Mouse (Mus musculus): ENCODE measurements around the gene Ceacam11. TPM values are rescaled to one million over a fixed set of nuclear protein-coding genes. Genes with fewer than 3 reads are reported as not detected.
"Not testable (repeated sequence)": the region's sequence is repeated elsewhere in the genome, so short reads cannot be mapped to it uniquely, and the experiment has no call there.

The Ceacam11 gene
- not detected for total RNA-seq (2021)
- long read RNA-seq, experiment 1, result 0 reads
- long read RNA-seq, experiment 2, result 0 reads

GRCm38 (mm10) chr7:17971824-17972223 lies at the start of gene Ceacam11:
TSS of gene Ceacam11 (plus strand) at chr7:17972124.
- H3K27ac ChIP-seq, result no peak within 1 kb of the TSS
- intact Hi-C loops (cut with DNase I), result no loop called here
- DNase-seq, result no peak
- TF ChIP-seq CTCF (IDR thresholded peaks at IDR 0.05), result no peak
- H3K4me3 ChIP-seq, result no peak within 1 kb of the TSS

GRCm38 (mm10) chr7:18001131-18001530 lies 29.2 kb downstream of the Ceacam11 start:
- H3K27ac ChIP-seq; intact Hi-C loops (cut with DNase I); DNase-seq; H3K4me3 ChIP-seq: not testable (repeated sequence)

GRCm38 (mm10) chr7:18009589-18009988 lies 37.7 kb downstream of the Ceacam11 start, which contains the start of gene Ceacam13:
TSS of gene Ceacam13 (plus strand) at chr7:18009889.
- no peak for DNase-seq
- Histone ChIP-seq H3K27ac (no peak within 1 kb of the TSS), H3K4me3 (no peak within 1 kb of the TSS)
- TF ChIP-seq CTCF (IDR thresholded peaks at IDR 0.05), result no peak
- intact Hi-C loops (cut with DNase I), result no loop called here

Small RNA genes lying within 50 kb of the gene (microRNA-seq; reads per million reads assigned to microRNA genes)
- gene Gm22414, result not detected

Other genes starting within 250 kb of the Ceacam11 start
- not detected for gene Ceacam14, start 159.5 kb upstream of the Ceacam11 start, total RNA-seq (2021)
- gene Gm5155, start 100.4 kb upstream of the Ceacam11 start, total RNA-seq (2021), result not detected
- not detected for gene Ceacam13, start 37.8 kb downstream of the Ceacam11 start, total RNA-seq (2021)
- not detected for gene Ceacam12, start 93.8 kb downstream of the Ceacam11 start, total RNA-seq (2021)
- gene Igfl3, start 204.4 kb downstream of the Ceacam11 start, total RNA-seq (2021), result not detected